Mouse (Mus musculus) stomach, embryonic 14.5 days (tissue): ENCODE results near the gene Foxp4. TPM values are rescaled to one million over a fixed set of nuclear protein-coding genes. Genes with fewer than 3 reads are reported as not detected.

Experiments used
- ATAC-seq: fragments of 200-750 bp; cut with Nextera tagmentation; 2 replicates; pipeline ENCODE4 v1.8.0; 2017; ENCODE audit warnings: low read depth, moderate TSS enrichment; ENCODE audit not compliant: insufficient number of reproducible peaks, insufficient read depth, low FRiP score
- H3K27ac ChIP-seq: fragments of 300-500 bp; sonication (generic); 2 replicates; pipeline ENCODE4 v1.5.1; 2014; ENCODE audit warnings: mild to moderate bottlenecking, low read length, moderate library complexity, mixed read lengths
- H3K27me3 ChIP-seq: fragments of 300-500 bp; sonication (generic); 2 replicates; pipeline ENCODE4 v1.6.1; 2014; ENCODE audit warnings: low read length, control low read depth, mixed read lengths; ENCODE audit not compliant: control insufficient read depth, insufficient read depth
- H3K36me3 ChIP-seq: fragments of 300-500 bp; sonication (generic); 2 replicates; pipeline ENCODE4 v1.6.1; 2014; ENCODE audit warnings: mild to moderate bottlenecking, control low read depth, low read length, moderate library complexity, mixed read lengths; ENCODE audit not compliant: control insufficient read depth, insufficient read depth
- H3K4me1 ChIP-seq: fragments of 300-500 bp; sonication (generic); 2 replicates; pipeline ENCODE4 v1.6.1; 2014; ENCODE audit warnings: low read length, control low read depth, mixed read lengths; ENCODE audit not compliant: control insufficient read depth, insufficient read depth
- H3K4me2 ChIP-seq: fragments of 300-500 bp; sonication (generic); replicated peaks from 2 replicates; pipeline ENCODE4 v1.6.1; 2014; ENCODE audit warnings: low read depth, low read length, control low read depth
- H3K4me3 ChIP-seq: fragments of 300-500 bp; sonication (generic); 2 replicates; pipeline ENCODE4 v1.5.1; 2014; ENCODE audit warnings: low read depth, low read length, control low read depth
- H3K9ac ChIP-seq: fragments of 300-500 bp; sonication (generic); replicated peaks from 2 replicates; pipeline ENCODE4 v1.6.1; 2014; ENCODE audit warnings: low read depth, mild to moderate bottlenecking, control low read depth, low read length, moderate library complexity, mixed read lengths
- H3K9me3 ChIP-seq: fragments of 300-500 bp; sonication (generic); 2 replicates; pipeline ENCODE4 v1.6.1; 2016; ENCODE audit warnings: low read depth, low read length, control low read depth; ENCODE audit not compliant: control insufficient read depth
- WGBS: fragments of 180-500 bp; shearing (Covaris S2); extraction: QIAGEN DNeasy Blood & Tissue Kit; methylation state at CpG from one replicate; pipeline ENCODE4 v1.1.7; 2014; 5-methylcytosine and 5-hydroxymethylcytosine counted together
- polyA plus RNA-seq: library from polyadenylated mRNA; unstranded; fragments of >200 nt; fragmentation: Nextera tagmentation; extraction: Ambion mirVana; gene quantifications from 2 replicates; pipeline ENCODE4 v1.2.1, GENCODE M21; 2014

The Foxp4 gene
- 41.8 and 43.3 TPM in 2 replicates for polyA plus RNA-seq

GRCm38 (mm10) chr17:47924383-47925339 lies at the start of gene Foxp4:
Foxp4 (minus strand) TSS chr17:47924645.
- peak; percentile 87 for ATAC-seq
- H3K4me1 ChIP-seq, result peaks cover 27% of the 10 kb centered on the region; the same call in 1 of the 2 replicates
- under 1% methylated on average over 89 of the region's 91 CpGs for WGBS
- H3K4me3 ChIP-seq, result peak within 1 kb of the TSS; percentile 89
- H3K27ac ChIP-seq, result peak within 1 kb of the TSS; percentile 94
- peak within 1 kb of the TSS; percentile 82 for H3K4me2 ChIP-seq
- H3K36me3 ChIP-seq, result peaks cover 1% of the 10 kb centered on the region; the same call in 1 of the 2 replicates
- H3K9ac ChIP-seq, result peak within 1 kb of the TSS; percentile 98
- H3K27me3 ChIP-seq, result no peaks in the 10 kb centered on the region
- no peaks in the 10 kb centered on the region for H3K9me3 ChIP-seq

DNA sequence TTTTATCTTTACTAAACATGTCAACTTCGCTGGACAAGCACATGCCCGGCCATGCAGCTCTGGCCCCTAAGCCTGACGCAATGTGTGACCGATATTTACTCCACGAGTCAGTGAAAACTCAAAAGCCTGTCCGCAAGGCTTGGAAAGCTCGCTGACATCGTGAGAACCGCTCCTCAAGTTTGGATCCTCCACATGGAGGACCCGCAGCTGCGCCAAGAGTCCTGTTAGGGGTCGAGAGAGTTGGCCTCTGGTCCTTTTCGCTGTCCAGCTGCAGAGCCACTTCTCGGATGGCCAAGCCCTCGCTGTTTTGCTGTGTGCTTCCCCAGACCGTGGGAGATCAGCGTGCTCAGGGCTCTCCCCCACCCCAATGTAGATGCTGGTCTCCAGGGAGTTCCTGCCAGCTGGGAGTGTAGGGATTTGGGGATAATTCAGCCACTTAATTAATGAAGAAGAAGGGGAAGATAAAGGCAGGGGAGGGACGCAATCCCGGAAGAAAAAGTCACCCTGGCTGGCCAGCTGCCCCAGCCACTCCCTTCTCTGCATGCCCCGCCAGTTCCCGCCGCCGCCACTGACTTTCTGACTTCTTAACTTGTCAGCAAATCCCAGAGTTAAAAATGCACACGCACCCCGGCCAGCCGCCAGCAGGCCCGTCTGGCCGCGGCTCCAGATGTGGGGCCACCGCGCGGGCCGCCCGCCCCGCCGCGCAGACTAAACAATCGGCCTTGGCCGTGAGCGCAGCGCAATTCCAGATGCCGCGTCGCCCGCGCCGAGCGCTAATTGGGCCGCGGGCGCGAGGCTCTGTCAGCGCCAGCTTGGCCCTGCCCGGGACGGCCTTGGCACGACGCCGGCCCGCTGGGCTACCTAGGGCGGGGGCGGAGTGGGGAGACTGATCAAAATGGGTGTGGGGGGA lies 49.4 kb upstream of the Foxp4 start:
- WGBS, result 2% methylated on average over 61 of the region's 61 CpGs
- H3K36me3 ChIP-seq, result no peaks in the 10 kb centered on the region
- peak overlapping the region; percentile 90 for H3K27ac ChIP-seq
- H3K9ac ChIP-seq, result peak overlapping the region; percentile 22
- H3K4me2 ChIP-seq, result peak overlapping the region; percentile 52
- H3K27me3 ChIP-seq, result no peaks in the 10 kb centered on the region
- H3K9me3 ChIP-seq, result no peaks in the 10 kb centered on the region
- ATAC-seq, result peak; percentile 75
- H3K4me1 ChIP-seq, result peaks cover 38% of the 10 kb centered on the region
- H3K4me3 ChIP-seq, result peak overlapping the region; percentile 15

GRCm38 (mm10) chr17:47965885-47966505 lies 41.5 kb upstream of the Foxp4 start:
- WGBS, result 19% methylated on average over 10 of the region's 12 CpGs
- Histone ChIP-seq H3K27ac (peak overlapping the region; percentile 78; the same call in 1 of the 2 replicates), H3K4me3 (no peak overlapping the region), H3K4me2 (no peak overlapping the region), H3K27me3 (no peaks in the 10 kb centered on the region), H3K9ac (no peak overlapping the region), H3K4me1 (peaks cover 14% of the 10 kb centered on the region), H3K36me3 (no peaks in the 10 kb centered on the region), H3K9me3 (no peaks in the 10 kb centered on the region)
- peak; percentile 39; the same call in 1 of the 2 replicates for ATAC-seq

DNA sequence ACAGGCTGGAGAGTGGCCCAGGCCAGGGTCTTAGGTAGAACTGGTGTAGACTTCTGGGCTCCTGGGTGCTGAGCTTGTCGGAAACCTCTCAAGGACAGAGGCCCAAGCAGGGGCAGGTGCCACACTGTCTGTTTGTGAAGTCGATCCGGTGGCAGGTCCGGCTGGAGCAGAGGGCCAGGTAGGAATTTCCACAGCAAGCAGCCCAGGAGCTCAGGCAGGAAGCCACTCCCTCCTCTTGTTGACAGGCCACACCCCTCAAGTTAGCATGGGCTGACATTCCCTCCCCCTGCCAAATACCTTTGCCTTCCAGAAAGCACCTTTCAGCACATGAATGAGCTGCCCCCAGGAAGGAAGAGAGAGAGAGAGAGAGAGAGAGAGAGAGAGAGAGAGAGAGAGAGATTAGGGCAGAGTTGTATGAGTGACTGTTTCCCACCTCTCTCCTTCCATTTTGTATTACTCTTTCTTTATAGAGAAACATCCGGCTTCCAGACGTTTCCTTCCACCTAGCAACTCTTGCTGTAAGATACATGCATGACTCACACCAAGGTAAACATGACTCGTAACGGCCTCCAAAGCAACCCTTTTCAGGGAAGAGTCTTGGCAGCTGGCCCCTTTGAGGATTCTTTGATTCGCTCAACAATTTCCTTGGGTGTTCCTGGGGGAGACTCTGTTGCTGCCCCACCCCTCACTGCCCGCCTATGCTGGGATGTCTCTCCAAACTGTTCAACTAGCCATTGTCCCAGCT lies 33.8 kb upstream of the Foxp4 start:
- H3K4me1 ChIP-seq, result peaks cover 11% of the 10 kb centered on the region; the same call in 1 of the 2 replicates
- H3K36me3 ChIP-seq, result no peaks in the 10 kb centered on the region
- H3K27ac ChIP-seq, result peak overlapping the region; percentile 89
- H3K27me3 ChIP-seq, result no peaks in the 10 kb centered on the region
- WGBS, result 28% methylated on average over 10 of the region's 10 CpGs
- ATAC-seq, result peak; percentile 31; the same call in 1 of the 2 replicates
- no peaks in the 10 kb centered on the region for H3K9me3 ChIP-seq
- H3K4me3 ChIP-seq, result no peak overlapping the region
- H3K9ac ChIP-seq, result no peak overlapping the region
- H3K4me2 ChIP-seq, result no peak overlapping the region; the same call in 1 of the 2 replicates

GRCm38 (mm10) chr17:47956486-47956885 lies 32.0 kb upstream of the Foxp4 start:
- H3K9me3 ChIP-seq, result no peaks in the 10 kb centered on the region
- H3K27me3 ChIP-seq, result no peaks in the 10 kb centered on the region
- no peaks in the 10 kb centered on the region for H3K36me3 ChIP-seq
- H3K27ac ChIP-seq, result no peak overlapping the region
- H3K4me2 ChIP-seq, result no peak overlapping the region
- no peak overlapping the region for H3K4me3 ChIP-seq
- WGBS, result 92% methylated on average over 8 of the region's 8 CpGs
- no peak for ATAC-seq
- peaks cover 22% of the 10 kb centered on the region for H3K4me1 ChIP-seq
- H3K9ac ChIP-seq, result no peak overlapping the region

- no peak overlapping the region for H3K4me3 ChIP-seq
- no peak overlapping the region for H3K4me2 ChIP-seq
- 21% methylated on average over 12 of the region's 12 CpGs for WGBS
- H3K27me3 ChIP-seq, result no peaks in the 10 kb centered on the region
- peak overlapping the region; percentile 57 for H3K27ac ChIP-seq
- H3K4me1 ChIP-seq, result peaks cover 22% of the 10 kb centered on the region
- ATAC-seq, result peak; percentile 89
- H3K9ac ChIP-seq, result no peak overlapping the region
- H3K36me3 ChIP-seq, result no peaks in the 10 kb centered on the region
- H3K9me3 ChIP-seq, result no peaks in the 10 kb centered on the region
These were observed 30.8 kb upstream of the Foxp4 start for GRCm38 (mm10) chr17:47955054-47955741.

GRCm38 (mm10) chr17:47953231-47953630 lies 28.8 kb upstream of the Foxp4 start:
- Histone ChIP-seq H3K4me1 (peaks cover 22% of the 10 kb centered on the region), H3K4me3 (no peak overlapping the region), H3K9ac (no peak overlapping the region), H3K27me3 (no peaks in the 10 kb centered on the region), H3K4me2 (no peak overlapping the region), H3K27ac (no peak overlapping the region), H3K36me3 (no peaks in the 10 kb centered on the region), H3K9me3 (no peaks in the 10 kb centered on the region)
- 47% methylated on average over 5 of the region's 5 CpGs for WGBS
- ATAC-seq, result no peak
